Mouse (Mus musculus) embryonic facial prominence, embryonic 13.5 days (tissue): ENCODE results near the gene Basp1. TPM values are rescaled to one million over a fixed set of nuclear protein-coding genes. Genes with fewer than 3 reads are reported as not detected.

ENCODE experiments used
- polyA plus RNA-seq: library from polyadenylated mRNA; unstranded; fragments of >200 nt; fragmentation: Nextera tagmentation; extraction: Ambion mirVana; gene quantifications from 2 replicates; pipeline ENCODE4 v1.2.1, GENCODE M21; 2015

The Basp1 gene
- polyA plus RNA-seq, 1 experiment from 2014 or later = 56.1 TPM

Other genes with a start within 250 kb of the Basp1 start
- 27.9 and 30.4 TPM in 2 replicates for gene Myo10, start 208.8 kb upstream of the Basp1 start, polyA plus RNA-seq